Mouse (Mus musculus) heart, embryonic 13.5 days (tissue): ENCODE measurements at regions not wholly inside any gene's neighbourhood (a gene's known extent, or its start where the extent isn't known, plus 50 kb on each side); places are given as distances from the start of the nearest gene placed in this dataset.

Source experiments
- ATAC-seq: fragments of 200-750 bp; cut with Nextera tagmentation; 2 replicates; pipeline ENCODE4 v1.8.0; 2017; ENCODE audit warnings: moderate TSS enrichment; ENCODE audit not compliant: insufficient number of reproducible peaks, low FRiP score, low TSS enrichment; ENCODE audit errors: extremely low read depth
- H3K27ac ChIP-seq: fragments of 300-500 bp; sonication (generic); replicated peaks from 2 replicates; pipeline ENCODE4 v1.5.1; 2015; ENCODE audit warnings: moderate library complexity, mild to moderate bottlenecking, inconsistent platforms
- H3K27me3 ChIP-seq: fragments of 300-500 bp; sonication (generic); replicated peaks from 2 replicates; pipeline ENCODE4 v1.6.1; 2015; ENCODE audit warnings: mild to moderate bottlenecking, inconsistent platforms
- H3K36me3 ChIP-seq: fragments of 300-500 bp; sonication (generic); 2 replicates; pipeline ENCODE4 v1.6.1; 2015; ENCODE audit warnings: mild to moderate bottlenecking, inconsistent platforms
- H3K4me1 ChIP-seq: fragments of 300-500 bp; sonication (generic); 2 replicates; pipeline ENCODE4 v1.6.1; 2015; ENCODE audit warnings: inconsistent platforms
- H3K4me2 ChIP-seq: fragments of 300-500 bp; sonication (generic); 2 replicates; pipeline ENCODE4 v1.6.1; 2015; ENCODE audit warnings: inconsistent platforms, mild to moderate bottlenecking, moderate library complexity
- H3K4me3 ChIP-seq: fragments of 300-500 bp; sonication (generic); 2 replicates; pipeline ENCODE4 v1.5.1; 2015; ENCODE audit warnings: moderate library complexity, mild to moderate bottlenecking, inconsistent platforms
- H3K9ac ChIP-seq: fragments of 300-500 bp; sonication (generic); 2 replicates; pipeline ENCODE4 v1.6.1; 2015; ENCODE audit warnings: inconsistent platforms, mild to moderate bottlenecking, moderate library complexity
- H3K9me3 ChIP-seq: fragments of 300-500 bp; sonication (generic); 2 replicates; pipeline ENCODE4 v1.6.1; 2016; ENCODE audit warnings: inconsistent platforms
- WGBS: fragments of 180-500 bp; shearing (Covaris S2); methylation state at CpG from one replicate; pipeline ENCODE4 v1.1.7; 2015; ENCODE audit warnings: mixed read lengths; 5-methylcytosine and 5-hydroxymethylcytosine counted together

DNA sequence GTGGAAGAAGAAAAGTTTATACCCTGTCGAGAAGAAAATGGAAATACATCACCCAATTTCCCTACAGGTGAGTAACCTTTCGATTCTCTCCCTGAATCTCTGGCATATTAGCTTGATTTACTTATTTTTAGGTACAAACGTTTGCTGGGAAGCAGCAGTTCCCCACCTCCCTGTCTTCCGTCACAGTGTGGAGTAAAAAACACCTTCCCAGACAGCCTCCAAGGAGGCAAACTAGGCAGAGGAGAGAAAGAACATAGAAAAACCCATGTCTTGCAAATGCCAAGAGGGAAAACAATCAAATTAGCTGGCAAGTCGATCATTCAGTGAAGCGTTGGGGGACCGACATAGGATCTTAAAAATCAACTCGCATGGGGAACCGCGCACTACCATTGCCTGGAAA lies 209.0 kb upstream of the Btbd3 start:
- Histone ChIP-seq H3K9ac (no peak overlapping the region), H3K4me3 (no peak overlapping the region), H3K27me3 (no peaks in the 10 kb centered on the region), H3K27ac (no peak overlapping the region), H3K4me2 (no peak overlapping the region), H3K4me1 (peaks cover 8% of the 10 kb centered on the region), H3K36me3 (no peaks in the 10 kb centered on the region), H3K9me3 (no peaks in the 10 kb centered on the region)
- ATAC-seq = no peak
- WGBS = 58% methylated on average over 10 of the region's 10 CpGs

DNA sequence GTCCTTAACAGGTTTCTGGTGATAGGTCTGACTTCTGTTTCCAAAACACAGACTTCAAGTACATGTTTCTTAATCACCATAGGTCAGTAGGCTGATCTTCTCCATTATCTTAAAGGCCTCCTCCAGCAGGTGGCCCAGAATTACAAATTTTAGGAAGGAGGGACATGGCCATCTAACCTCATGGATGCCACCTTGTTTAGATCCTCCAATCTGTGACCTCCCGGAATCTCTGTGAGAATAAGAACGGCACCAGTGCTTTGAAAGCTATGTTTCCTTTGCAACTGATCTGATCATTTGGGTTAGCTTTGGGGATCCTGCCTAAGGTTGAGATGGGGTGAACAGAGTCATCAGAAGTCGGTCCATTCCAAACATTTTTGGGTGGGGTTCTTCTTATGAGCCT lies 209.4 kb upstream of the Btbd3 start:
- Histone ChIP-seq H3K27ac (no peak overlapping the region), H3K4me2 (no peak overlapping the region), H3K9me3 (no peaks in the 10 kb centered on the region), H3K36me3 (no peaks in the 10 kb centered on the region), H3K9ac (no peak overlapping the region), H3K27me3 (no peaks in the 10 kb centered on the region), H3K4me3 (no peak overlapping the region), H3K4me1 (peaks cover 8% of the 10 kb centered on the region)
- no peak for ATAC-seq
- 76% methylated on average over 3 of the region's 3 CpGs for WGBS

DNA sequence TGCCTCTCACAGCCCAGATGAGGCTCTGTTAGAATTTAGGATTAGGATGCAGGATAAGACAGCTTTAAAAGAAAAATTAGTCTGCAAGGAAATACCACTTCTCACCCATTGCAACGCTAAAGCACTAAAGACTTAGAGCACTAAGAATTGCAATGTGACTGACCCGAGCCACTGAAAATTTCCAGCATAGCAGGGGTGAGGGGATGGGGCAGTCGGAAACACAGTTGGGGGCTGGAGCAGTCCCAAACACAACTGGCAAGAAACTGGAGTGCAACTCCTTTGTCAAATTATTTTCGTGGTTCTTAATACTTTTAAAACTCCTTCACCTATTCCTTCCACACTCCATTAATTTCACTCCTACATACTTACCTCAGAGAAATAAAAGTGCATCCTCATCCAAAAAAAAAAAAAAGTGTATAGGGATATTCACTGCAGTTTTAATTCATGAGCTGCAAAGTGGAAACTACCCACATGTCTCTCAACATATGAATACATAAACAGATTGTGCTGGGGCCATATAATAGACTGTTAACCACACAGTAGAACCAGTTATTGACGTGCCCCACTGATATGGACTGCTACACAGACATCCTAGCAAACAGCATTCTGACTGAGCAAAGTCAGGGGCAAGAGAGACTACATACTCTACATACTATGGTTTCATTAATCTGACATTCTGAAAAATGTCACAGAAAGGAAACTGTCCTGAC lies 210.3 kb upstream of the Btbd3 start:
- H3K27ac ChIP-seq = no peak overlapping the region
- no peaks in the 10 kb centered on the region for H3K9me3 ChIP-seq
- no peak overlapping the region for H3K4me3 ChIP-seq
- H3K27me3 ChIP-seq = no peaks in the 10 kb centered on the region
- H3K4me1 ChIP-seq = peaks cover 8% of the 10 kb centered on the region
- H3K9ac ChIP-seq = no peak overlapping the region
- no peak for ATAC-seq
- 42% methylated on average over 5 of the region's 5 CpGs for WGBS
- no peaks in the 10 kb centered on the region for H3K36me3 ChIP-seq
- no peak overlapping the region for H3K4me2 ChIP-seq

DNA sequence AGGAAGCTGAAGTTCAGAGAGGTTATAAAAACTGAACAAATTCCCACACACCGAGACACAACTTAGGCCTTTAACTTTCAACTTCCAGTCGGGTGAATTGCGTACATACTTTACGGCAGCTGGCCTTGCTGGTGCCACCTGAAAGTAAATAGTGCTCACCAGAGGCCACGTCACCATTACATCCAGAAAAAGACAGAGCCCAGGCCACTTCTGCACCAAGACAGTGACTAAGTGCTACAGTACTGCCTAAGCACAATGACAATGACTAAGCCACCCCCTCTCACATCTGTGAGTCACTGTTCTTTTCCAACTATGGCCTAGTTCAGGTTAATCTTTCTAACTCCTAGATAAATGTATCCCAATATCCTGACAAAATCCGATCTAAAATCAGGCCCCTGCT lies 215.7 kb upstream of the Btbd3 start:
- H3K4me3 ChIP-seq = no peak overlapping the region
- no peak overlapping the region for H3K9ac ChIP-seq
- H3K36me3 ChIP-seq = no peaks in the 10 kb centered on the region
- H3K4me1 ChIP-seq = no peaks in the 10 kb centered on the region
- H3K27me3 ChIP-seq = no peaks in the 10 kb centered on the region
- 71% methylated on average over 6 of the region's 6 CpGs for WGBS
- H3K4me2 ChIP-seq = no peak overlapping the region
- ATAC-seq = no peak
- no peaks in the 10 kb centered on the region for H3K9me3 ChIP-seq
- H3K27ac ChIP-seq = no peak overlapping the region

DNA sequence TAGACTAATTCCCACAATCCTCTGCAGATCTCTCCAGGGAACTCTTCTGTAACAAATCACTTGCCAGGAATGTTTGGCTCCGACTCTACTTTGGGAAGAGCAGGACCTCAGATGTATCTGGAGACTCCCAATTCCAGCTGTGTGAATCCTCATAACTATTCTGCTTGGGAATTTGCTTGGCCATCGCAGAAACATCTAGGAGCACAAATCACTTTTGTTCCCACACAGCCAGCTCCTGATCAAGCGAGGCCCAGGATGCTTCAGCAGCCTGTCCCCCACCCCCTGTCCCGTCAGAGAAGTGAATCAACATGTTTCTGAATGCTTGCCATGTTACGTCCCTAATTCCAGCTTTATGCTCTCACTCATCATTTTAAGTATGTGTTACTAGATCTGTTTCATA lies 216.1 kb upstream of the Btbd3 start:
- Histone ChIP-seq H3K9ac (no peak overlapping the region), H3K36me3 (no peaks in the 10 kb centered on the region), H3K4me1 (no peaks in the 10 kb centered on the region), H3K27ac (no peak overlapping the region), H3K27me3 (no peaks in the 10 kb centered on the region), H3K4me2 (no peak overlapping the region), H3K4me3 (no peak overlapping the region), H3K9me3 (no peaks in the 10 kb centered on the region)
- 69% methylated on average over 5 of the region's 5 CpGs for WGBS
- ATAC-seq = no peak

DNA sequence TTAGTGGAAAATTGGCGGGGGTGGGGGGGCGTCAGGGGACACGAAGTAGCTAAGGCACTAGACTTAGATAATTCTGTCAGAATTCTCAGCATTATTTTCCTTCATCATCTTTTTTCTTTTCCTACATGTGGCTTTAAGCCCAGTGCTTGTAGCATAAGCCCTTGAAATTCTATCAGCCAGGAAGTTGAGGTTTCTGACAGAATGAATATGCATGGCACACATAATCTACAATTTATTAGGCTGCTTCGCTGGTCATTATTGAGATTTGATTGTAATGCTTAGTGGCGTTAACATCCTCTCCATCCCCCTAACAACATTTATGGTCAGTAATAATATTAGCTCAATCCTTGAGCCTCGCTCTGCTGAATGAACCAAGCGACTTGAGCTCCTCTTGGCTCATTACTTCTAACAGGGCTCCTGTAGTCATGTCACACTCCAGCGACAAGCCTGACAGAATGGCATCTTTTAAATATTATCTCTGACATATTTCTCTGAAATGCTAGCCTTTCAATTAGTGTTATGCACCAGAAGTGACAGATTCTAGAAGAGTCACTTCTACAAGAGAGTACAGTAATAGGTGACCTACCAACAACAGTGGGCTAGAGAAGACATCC lies 222.1 kb upstream of the Btbd3 start:
- ATAC-seq = no peak
- Histone ChIP-seq H3K4me1 (no peaks in the 10 kb centered on the region), H3K36me3 (no peaks in the 10 kb centered on the region), H3K4me2 (no peak overlapping the region), H3K9ac (no peak overlapping the region), H3K9me3 (no peaks in the 10 kb centered on the region), H3K4me3 (no peak overlapping the region), H3K27me3 (no peaks in the 10 kb centered on the region), H3K27ac (no peak overlapping the region)
- WGBS = 80% methylated on average over 8 of the region's 8 CpGs

DNA sequence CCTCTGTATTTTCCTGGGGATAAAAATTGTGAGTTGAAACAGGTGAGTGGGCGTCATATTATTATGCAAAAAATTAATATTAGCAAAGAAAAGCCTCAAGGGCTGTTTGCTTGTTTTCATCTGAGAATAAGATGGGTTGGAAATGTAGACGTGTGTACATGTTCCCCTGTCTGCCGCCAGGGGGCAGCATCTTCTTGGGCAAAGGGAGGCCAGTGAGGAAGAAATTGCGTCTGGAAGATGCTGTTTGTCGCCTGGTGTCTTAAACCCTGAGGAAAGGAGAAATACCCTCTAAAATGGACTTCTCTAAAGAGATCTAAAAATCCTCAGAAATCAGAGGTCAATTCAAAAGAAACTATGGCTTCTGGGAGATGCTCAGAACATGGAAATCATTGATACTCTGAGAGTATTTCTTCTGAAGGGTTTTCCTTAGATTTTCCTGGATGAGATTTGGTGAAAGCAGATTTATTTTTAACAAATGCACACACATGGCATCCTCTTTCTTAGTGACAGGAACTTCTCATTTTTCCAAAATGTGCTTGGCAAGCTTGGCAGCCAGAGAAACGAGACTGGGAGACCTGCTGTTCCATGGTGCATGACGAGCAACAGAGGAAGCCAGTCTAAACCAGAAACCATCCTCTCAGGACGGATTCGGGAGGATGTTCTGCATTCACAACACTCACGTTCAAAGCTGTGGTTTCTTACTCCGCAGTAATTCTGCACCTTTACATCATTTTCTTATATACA lies 222.8 kb upstream of the Btbd3 start:
- Histone ChIP-seq H3K4me2 (no peak overlapping the region), H3K9me3 (no peaks in the 10 kb centered on the region), H3K27me3 (no peaks in the 10 kb centered on the region), H3K36me3 (no peaks in the 10 kb centered on the region), H3K9ac (no peak overlapping the region), H3K4me1 (no peaks in the 10 kb centered on the region), H3K27ac (no peak overlapping the region), H3K4me3 (no peak overlapping the region)
- ATAC-seq = no peak
- WGBS = 39% methylated on average over 11 of the region's 11 CpGs

DNA sequence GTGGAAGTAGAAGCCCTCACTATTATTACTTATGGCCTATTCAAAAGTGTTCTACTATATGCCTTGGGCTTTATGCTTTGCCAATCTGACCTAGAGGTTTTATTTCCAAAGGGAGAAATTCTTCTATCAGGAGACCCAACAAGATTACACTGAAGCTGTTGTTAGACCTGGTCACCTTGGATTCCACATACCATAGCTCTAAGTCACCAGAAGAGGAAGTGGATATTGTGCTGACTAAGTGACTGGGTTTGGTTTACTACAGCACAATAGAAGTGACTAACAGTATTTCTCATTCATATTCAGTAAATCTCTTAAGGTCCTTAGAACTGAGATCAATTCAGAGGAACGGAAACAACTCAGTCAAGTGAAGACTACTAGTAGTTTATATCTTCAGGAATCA lies 229.0 kb upstream of the Btbd3 start:
- no peaks in the 10 kb centered on the region for H3K36me3 ChIP-seq
- H3K9ac ChIP-seq = no peak overlapping the region
- H3K4me3 ChIP-seq = no peak overlapping the region
- H3K4me2 ChIP-seq = no peak overlapping the region
- H3K27me3 ChIP-seq = no peaks in the 10 kb centered on the region
- no peaks in the 10 kb centered on the region for H3K4me1 ChIP-seq
- no peaks in the 10 kb centered on the region for H3K9me3 ChIP-seq
- ATAC-seq = no peak
- WGBS = 76% methylated on average over 1 of the region's 1 CpGs
- no peak overlapping the region for H3K27ac ChIP-seq

DNA sequence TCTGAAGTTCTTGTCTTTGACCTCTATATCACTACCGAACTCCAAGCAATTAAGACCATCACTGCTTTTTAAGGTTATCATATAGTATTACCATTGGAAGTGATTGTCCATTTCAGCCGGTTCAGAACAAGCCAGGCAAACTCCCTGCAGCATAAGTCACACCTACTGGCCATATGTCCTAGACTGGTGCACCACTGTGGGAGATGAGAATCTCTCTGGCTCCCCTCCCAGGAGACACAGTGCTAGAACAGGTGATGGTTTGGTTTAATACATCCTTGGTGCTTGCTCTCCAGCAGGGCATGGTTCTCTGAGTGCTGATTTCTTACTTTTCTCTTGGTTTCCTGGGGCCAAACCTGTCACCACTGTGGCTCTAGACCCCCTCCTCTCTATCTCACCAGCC lies 232.8 kb upstream of the Btbd3 start:
- 60% methylated on average over 2 of the region's 2 CpGs for WGBS
- H3K4me1 ChIP-seq = no peaks in the 10 kb centered on the region
- ATAC-seq = no peak
- no peak overlapping the region for H3K4me2 ChIP-seq
- no peaks in the 10 kb centered on the region for H3K36me3 ChIP-seq
- no peak overlapping the region for H3K9ac ChIP-seq
- no peak overlapping the region for H3K4me3 ChIP-seq
- no peaks in the 10 kb centered on the region for H3K9me3 ChIP-seq
- H3K27me3 ChIP-seq = no peaks in the 10 kb centered on the region
- no peak overlapping the region for H3K27ac ChIP-seq

DNA sequence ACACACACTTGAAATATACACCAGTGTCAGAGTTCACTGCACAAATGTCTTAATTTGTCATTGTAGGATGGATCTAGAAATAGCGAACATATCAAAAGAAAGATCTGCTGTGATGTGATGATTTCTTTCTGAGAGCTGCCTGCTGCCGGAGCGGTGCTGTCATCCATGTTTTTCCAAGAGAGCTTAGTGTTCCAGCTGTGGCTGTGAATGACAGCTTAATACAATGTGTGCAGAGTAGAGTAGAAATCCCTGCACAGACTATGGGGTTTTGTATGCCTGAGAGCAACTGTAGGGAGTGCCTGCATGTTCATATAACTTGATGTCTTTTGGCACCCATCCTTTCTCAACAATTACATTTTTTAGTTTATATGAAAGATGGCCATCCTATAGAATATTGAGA lies 274.6 kb upstream of the Btbd3 start:
- no peaks in the 10 kb centered on the region for H3K36me3 ChIP-seq
- no peaks in the 10 kb centered on the region for H3K27me3 ChIP-seq
- no peak for ATAC-seq
- H3K9ac ChIP-seq = no peak overlapping the region
- no peak overlapping the region for H3K4me3 ChIP-seq
- 61% methylated on average over 3 of the region's 3 CpGs for WGBS
- no peak overlapping the region for H3K4me2 ChIP-seq
- H3K27ac ChIP-seq = no peak overlapping the region
- H3K4me1 ChIP-seq = no peaks in the 10 kb centered on the region
- H3K9me3 ChIP-seq = no peaks in the 10 kb centered on the region

DNA sequence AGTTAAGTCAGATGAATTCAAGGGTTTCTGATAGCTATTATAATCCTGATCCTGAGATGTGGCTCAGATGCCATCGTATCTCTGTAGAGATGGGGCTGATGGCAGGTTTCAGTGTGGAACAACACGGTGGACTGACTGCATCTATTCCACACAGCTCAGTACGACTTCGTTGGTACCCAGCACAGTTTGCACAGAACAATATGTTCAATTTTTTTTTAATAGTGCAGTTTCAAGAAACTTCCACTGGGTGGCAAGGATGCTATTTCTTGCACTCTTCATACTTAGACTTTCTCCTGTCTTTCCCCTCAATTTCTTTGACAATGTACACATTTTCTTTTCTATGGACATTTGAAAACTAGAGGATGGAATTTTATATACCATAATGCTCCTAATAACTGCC lies 278.6 kb upstream of the Btbd3 start:
- Histone ChIP-seq H3K27me3 (no peaks in the 10 kb centered on the region), H3K9ac (no peak overlapping the region), H3K4me2 (no peak overlapping the region), H3K27ac (no peak overlapping the region), H3K4me3 (no peak overlapping the region), H3K36me3 (no peaks in the 10 kb centered on the region), H3K4me1 (no peaks in the 10 kb centered on the region), H3K9me3 (no peaks in the 10 kb centered on the region)
- no peak for ATAC-seq
- WGBS = 51% methylated on average over 4 of the region's 4 CpGs

DNA sequence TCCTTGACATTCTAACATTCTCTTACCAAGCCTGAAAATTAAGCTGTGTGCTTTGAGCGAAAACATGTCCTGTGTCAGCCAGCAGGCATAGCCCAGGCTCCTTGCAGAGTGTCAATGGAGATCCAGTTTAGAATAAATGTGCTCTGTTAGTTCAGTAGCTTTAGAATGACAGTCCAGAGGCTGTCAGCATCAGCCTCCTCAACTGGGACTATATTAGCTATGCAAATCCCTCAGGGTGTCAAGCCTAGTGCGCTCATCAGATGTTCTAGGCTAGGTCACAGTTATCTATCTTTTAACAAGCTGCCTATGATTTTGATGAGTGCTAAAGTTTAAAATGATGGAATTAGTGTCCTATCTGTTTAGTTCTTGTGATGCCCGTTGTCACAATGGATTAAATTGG lies 281.7 kb upstream of the Btbd3 start:
- Histone ChIP-seq H3K27me3 (no peaks in the 10 kb centered on the region), H3K9me3 (no peaks in the 10 kb centered on the region), H3K4me2 (no peak overlapping the region), H3K36me3 (no peaks in the 10 kb centered on the region), H3K27ac (no peak overlapping the region), H3K4me1 (no peaks in the 10 kb centered on the region), H3K4me3 (no peak overlapping the region), H3K9ac (no peak overlapping the region)
- no peak for ATAC-seq
- WGBS = 67% methylated on average over 3 of the region's 3 CpGs
